Mouse (Mus musculus) G1E (cell line): ENCODE data around the gene Cd209f.

Experiments used
- CTCF ChIP-seq: IDR thresholded peaks from 2 replicates; pipeline ENCODE4 v1.5.1; 2012; ENCODE audit warnings: low read depth, low read length, inconsistent platforms, mixed read lengths
- GATA1 ChIP-seq: IDR thresholded peaks from 2 replicates; pipeline ENCODE4 v1.6.1; 2012; ENCODE audit warnings: borderline replicate concordance, low read length, inconsistent platforms, mixed read lengths

GRCm38 (mm10) chr8:4154878-4155277, 49.2 kb upstream of the Cd209f start:
- no peak for TF ChIP-seq CTCF
- no peak for TF ChIP-seq GATA1
